Mouse (Mus musculus): ENCODE data around the gene Krt33b.

DNA sequence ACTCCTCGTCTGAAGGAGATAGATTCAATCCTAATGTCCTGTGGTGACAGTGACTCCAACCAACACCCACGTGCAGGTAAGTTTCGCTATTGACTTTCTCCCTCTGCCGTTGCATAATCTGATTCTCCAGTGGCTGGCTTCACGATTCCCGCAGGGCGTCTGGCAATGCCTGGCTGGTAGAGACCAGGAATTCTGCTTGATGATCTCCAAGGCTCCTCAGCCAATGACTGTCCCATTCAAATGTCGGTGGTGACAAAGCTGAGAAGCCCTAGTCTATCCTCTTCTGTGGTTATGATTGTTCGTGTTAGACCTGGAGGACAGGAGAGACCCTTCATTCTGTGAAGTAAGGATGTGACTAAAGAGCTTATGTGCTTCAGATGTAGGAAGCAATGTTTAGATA, 46.9 kb downstream of the Krt33b start:
- no peak for TF ChIP-seq CTCF (IDR thresholded peaks at IDR 0.05; ENCODE audit: extremely low read depth, insufficient read depth, low read length)
- no peak for TF ChIP-seq POLR2A (IDR thresholded peaks at IDR 0.05; ENCODE audit: extremely low read depth, insufficient read depth, low read length)
